Mouse (Mus musculus): ENCODE measurements around the gene Ttc12. TPM values are rescaled to one million over a fixed set of nuclear protein-coding genes. Genes with fewer than 3 reads are reported as not detected.

Ttc12 gene
- polyA plus RNA-seq, 1 experiment from 2014 or later, result 2.2 TPM

DNA sequence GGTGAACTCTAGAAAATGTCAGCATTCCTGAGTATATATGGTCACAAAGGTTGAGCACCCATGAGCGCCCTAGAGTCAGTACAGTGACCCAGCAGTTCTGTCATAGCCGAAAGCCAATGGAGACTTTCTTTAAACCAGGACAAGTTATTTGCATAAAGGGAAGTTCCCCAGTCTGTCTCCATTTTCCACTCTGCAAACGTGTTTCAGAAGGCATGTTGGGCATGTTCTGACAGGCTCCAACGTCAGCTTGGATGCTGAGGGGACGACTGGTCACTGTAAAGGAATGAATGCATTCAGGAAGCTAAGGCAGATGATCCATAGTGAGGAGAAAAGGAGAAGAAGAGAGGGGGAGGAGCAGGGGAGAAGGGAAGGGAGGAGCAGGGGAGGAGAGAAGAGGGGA lies 58.5 kb downstream of the Ttc12 start:
- H3K4me3 ChIP-seq, result no peak overlapping the region
- H3K27ac ChIP-seq, result no peak overlapping the region
- H3K36me3 ChIP-seq, result no peaks in the 10 kb centered on the region
- no peak for ATAC-seq (ENCODE audit: low FRiP score, low read depth)
- WGBS, result 82% methylated on average over 5 of the region's 5 CpGs
- H3K4me1 ChIP-seq, result 0 out of 2 replicates have a peak, but pooled peaks cover 2% of the 10 kb centered on the region
- H3K9me3 ChIP-seq, result no peaks in the 10 kb centered on the region
- H3K4me2 ChIP-seq (replicated peaks), result no peak overlapping the region
- no peaks in the 10 kb centered on the region for H3K27me3 ChIP-seq (replicated peaks)
- H3K9ac ChIP-seq, result no peak overlapping the region

DNA sequence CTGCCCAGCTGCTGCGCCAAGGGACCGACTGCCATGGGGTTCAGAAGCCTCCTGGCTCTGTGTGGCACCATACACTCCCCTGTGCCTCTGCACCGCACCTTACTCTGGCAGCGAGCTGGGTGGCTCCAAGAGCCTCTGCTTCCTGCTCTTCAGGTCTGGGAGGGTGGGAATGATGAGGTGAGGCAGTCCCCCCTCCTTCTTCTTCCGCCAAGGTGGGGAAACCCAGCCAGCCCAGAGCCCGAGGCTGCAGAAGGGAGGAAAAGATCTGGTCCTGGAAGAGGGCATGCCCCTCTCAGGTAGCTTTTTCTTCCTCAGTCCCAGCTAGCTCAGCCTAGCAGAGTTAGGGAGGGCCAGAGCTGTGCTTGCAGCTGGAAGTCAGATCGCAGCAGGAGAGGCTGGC lies 59.1 kb downstream of the Ttc12 start, which contains the start of gene Ankk1:
Gene Ankk1, minus strand, starts transcription at position 101 of the 400 bp plus-strand sequence.
- H3K9me3 ChIP-seq, result no peaks in the 10 kb centered on the region
- no peak for ATAC-seq (ENCODE audit: low FRiP score, low read depth)
- no peak within 1 kb of the TSS for H3K27ac ChIP-seq
- WGBS, result 85% methylated on average over 7 of the region's 7 CpGs
- H3K4me3 ChIP-seq, result no peak within 1 kb of the TSS
- no peak within 1 kb of the TSS for H3K9ac ChIP-seq
- no peaks in the 10 kb centered on the region for H3K36me3 ChIP-seq
- no peaks in the 10 kb centered on the region for H3K27me3 ChIP-seq (replicated peaks)
- no peak within 1 kb of the TSS for H3K4me2 ChIP-seq (replicated peaks)
- H3K4me1 ChIP-seq, result 0 out of 2 replicates have a peak, but pooled peaks cover 2% of the 10 kb centered on the region

DNA sequence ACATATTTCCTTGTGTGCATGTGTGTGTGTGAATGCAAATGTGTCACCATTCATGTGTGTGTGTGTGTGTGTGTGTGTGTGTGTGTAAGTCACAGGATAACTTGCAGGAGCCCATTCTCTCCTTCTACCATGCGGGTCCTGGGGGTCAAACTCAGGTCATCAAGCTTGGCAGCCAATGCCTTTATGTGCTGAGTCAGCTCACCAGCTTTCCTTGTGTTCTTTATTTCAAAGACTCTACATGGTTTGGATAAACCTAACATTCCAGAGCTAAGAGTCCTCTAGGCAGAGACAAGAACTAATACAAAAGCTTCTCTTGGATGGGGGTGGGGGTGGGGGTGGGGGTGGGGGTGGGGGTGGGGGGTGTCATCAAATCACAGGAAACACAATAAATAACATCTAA lies 60.4 kb downstream of the Ttc12 start:
- no peak overlapping the region for H3K27ac ChIP-seq
- H3K4me2 ChIP-seq (replicated peaks), result no peak overlapping the region
- no peak overlapping the region for H3K9ac ChIP-seq
- WGBS, result 24% methylated on average over 1 of the region's 1 CpGs
- H3K4me3 ChIP-seq, result no peak overlapping the region
- ATAC-seq (ENCODE audit: low FRiP score, low read depth), result no peak
- 0 out of 2 replicates have a peak, but pooled peaks cover 2% of the 10 kb centered on the region for H3K4me1 ChIP-seq
- H3K36me3 ChIP-seq, result no peaks in the 10 kb centered on the region
- H3K9me3 ChIP-seq, result no peaks in the 10 kb centered on the region
- H3K27me3 ChIP-seq (replicated peaks), result no peaks in the 10 kb centered on the region

DNA sequence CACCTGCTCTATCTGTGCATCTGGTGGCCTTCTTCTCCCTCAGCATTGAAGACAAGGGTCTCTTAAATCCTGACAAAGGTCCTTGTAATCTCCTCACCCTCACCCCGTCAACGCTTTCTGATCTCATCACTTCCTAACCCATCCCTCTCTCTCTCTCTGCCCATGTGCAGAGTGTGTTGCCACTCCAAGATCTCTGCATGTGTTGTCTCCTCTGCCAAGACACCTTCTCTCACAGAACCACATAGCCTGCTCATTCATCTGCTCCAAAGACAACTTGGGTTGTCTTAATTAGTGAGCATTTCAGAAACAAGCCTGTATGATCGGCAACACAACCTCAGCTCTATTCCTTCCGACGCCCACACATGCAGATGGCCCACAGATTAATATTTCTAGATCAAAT lies 62.2 kb downstream of the Ttc12 start:
- no peak for ATAC-seq (ENCODE audit: low FRiP score, low read depth)
- H3K4me2 ChIP-seq (replicated peaks), result no peak overlapping the region
- no peak overlapping the region for H3K27ac ChIP-seq
- H3K9me3 ChIP-seq, result no peaks in the 10 kb centered on the region
- H3K36me3 ChIP-seq, result no peaks in the 10 kb centered on the region
- 93% methylated on average over 5 of the region's 5 CpGs for WGBS
- H3K27me3 ChIP-seq (replicated peaks), result no peaks in the 10 kb centered on the region
- H3K4me1 ChIP-seq, result 0 out of 2 replicates have a peak, but pooled peaks cover 2% of the 10 kb centered on the region
- H3K4me3 ChIP-seq, result no peak overlapping the region
- H3K9ac ChIP-seq, result no peak overlapping the region

DNA sequence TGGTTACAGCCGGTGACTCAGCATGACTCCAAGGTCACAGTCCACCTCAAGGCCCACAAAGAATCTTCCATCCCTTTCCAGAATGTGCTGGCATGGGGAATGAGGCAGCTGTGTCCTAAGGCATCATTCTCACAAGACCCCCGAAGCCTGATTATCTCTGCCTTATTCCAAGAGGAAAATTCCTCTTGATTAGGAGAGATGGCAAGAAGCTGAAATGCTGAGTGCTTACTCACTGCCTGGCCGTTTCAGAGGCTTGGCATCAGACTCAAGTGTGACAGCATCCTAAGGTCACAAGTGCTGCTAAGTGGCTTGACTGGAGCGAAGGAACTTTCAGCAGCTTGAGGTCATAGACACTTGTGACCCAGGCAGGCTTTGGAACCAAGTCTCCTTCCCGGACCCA lies 75.4 kb downstream of the Ttc12 start:
- ATAC-seq (ENCODE audit: low FRiP score, low read depth), result no peak
- WGBS, result 86% methylated on average over 5 of the region's 5 CpGs
- H3K27me3 ChIP-seq (replicated peaks), result no peaks in the 10 kb centered on the region; the same call in 1 of the 2 replicates
- no peak overlapping the region for H3K4me3 ChIP-seq
- no peaks in the 10 kb centered on the region for H3K9me3 ChIP-seq
- H3K4me2 ChIP-seq (replicated peaks), result no peak overlapping the region
- no peak overlapping the region for H3K9ac ChIP-seq
- H3K4me1 ChIP-seq, result no peaks in the 10 kb centered on the region
- no peak overlapping the region for H3K27ac ChIP-seq
- H3K36me3 ChIP-seq, result no peaks in the 10 kb centered on the region

DNA sequence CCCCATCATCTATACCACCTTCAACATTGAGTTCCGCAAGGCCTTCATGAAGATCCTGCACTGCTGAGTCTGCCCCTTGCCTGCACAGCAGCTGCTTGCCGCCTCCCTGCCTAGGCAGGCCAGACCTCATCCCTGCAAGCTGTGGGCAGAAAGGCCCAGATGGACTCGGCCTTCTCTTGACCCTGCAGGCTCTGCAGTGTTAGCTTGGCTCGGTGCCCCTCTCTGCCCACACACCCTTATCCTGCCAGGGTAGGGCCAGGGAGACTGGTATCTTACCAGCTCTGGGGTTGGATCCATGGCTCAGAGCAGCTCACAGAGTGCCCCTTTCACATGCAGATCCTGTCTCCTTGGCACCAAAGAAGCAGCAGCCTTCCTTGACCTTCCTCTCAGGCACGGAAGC lies 79.0 kb downstream of the Ttc12 start:
- Histone ChIP-seq H3K4me2 (replicated peaks) (no peak overlapping the region), H3K36me3 (no peaks in the 10 kb centered on the region), H3K27ac (no peak overlapping the region), H3K4me1 (no peaks in the 10 kb centered on the region), H3K27me3 (replicated peaks) (no peaks in the 10 kb centered on the region; the same call in 1 of the 2 replicates), H3K9me3 (no peaks in the 10 kb centered on the region), H3K4me3 (no peak overlapping the region), H3K9ac (no peak overlapping the region)
- ATAC-seq (ENCODE audit: low FRiP score, low read depth), result no peak
- WGBS, result 92% methylated on average over 5 of the region's 5 CpGs

DNA sequence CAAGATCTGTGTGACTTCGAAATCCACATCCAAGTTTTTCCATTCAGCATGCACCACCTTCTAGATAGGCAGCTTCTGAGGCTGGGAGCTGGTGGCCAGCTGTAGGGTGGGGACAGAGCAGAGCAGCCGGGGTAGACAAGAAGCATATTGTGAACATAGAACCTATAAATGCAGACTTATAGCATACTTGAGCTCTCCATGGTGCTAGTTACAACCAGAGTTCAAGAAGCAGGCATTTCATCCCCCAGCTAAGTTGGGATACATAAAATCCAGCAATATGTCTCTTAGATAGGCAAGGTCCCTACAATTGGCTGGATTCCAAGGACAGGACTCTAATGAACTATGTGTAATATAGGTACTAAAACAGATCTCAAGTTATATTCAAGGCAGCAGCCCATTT lies 82.3 kb downstream of the Ttc12 start:
- no peak overlapping the region for H3K27ac ChIP-seq
- no peak overlapping the region for H3K4me2 ChIP-seq (replicated peaks)
- no peak overlapping the region for H3K4me3 ChIP-seq
- no peaks in the 10 kb centered on the region for H3K36me3 ChIP-seq
- no peak for ATAC-seq (ENCODE audit: low FRiP score, low read depth)
- WGBS, result 65% methylated on average over 2 of the region's 2 CpGs
- no peaks in the 10 kb centered on the region for H3K4me1 ChIP-seq
- no peak overlapping the region for H3K9ac ChIP-seq
- no peaks in the 10 kb centered on the region for H3K9me3 ChIP-seq
- H3K27me3 ChIP-seq (replicated peaks), result no peaks in the 10 kb centered on the region; the same call in 1 of the 2 replicates

DNA sequence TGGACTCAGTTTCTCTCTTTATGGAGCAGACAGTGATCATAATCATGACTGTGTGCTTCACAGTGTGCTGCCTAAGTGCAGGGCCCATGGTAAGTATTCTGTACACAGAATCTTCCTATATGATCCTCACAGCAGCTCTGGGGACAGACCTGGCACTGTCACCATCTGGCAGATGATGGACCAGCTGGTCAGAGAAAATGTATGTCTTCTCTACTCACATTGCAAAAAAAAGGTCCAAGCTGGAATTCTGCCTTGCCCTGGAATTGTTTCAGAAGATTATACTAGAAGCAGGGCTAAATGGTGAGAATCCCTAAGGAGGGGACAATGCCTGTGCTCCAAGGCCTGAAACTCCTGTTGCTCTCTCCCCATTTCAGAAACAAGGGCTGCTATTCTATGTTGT lies 90.0 kb downstream of the Ttc12 start:
- no peak for ATAC-seq (ENCODE audit: low FRiP score, low read depth)
- Histone ChIP-seq H3K4me2 (replicated peaks) (no peak overlapping the region), H3K4me3 (no peak overlapping the region)

DNA sequence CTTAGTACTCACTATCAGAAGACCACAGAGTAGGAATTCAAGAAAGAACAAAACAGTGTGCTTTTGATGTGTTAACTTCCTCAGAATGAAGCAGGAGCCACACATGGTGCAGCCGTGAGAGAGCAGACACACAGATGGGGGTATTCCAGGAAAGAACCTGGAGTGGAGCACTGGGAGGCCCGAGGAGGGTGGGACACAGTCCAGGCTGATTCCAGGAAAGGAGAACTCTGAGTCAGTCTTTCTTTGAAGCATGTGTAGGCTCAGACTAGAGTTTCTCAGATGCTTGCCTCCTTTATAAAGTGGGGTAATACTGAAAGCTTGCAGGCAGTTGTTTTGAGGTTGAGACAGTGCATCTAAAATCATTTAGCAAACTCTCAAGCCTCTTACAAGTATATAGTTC lies 93.8 kb downstream of the Ttc12 start:
- H3K9me3 ChIP-seq, result no peaks in the 10 kb centered on the region
- 61% methylated on average over 2 of the region's 2 CpGs for WGBS

More for the DNA sequence above, 90.0 kb downstream of the Ttc12 start:
- no peaks in the 10 kb centered on the region for H3K4me1 ChIP-seq
- no peak overlapping the region for H3K27ac ChIP-seq
- no peaks in the 10 kb centered on the region for H3K36me3 ChIP-seq
- no peak overlapping the region for H3K9ac ChIP-seq
- no peaks in the 10 kb centered on the region for H3K27me3 ChIP-seq (replicated peaks)
- H3K9me3 ChIP-seq, result no peaks in the 10 kb centered on the region

More for the DNA sequence above, 93.8 kb downstream of the Ttc12 start:
- no peaks in the 10 kb centered on the region for H3K27me3 ChIP-seq (replicated peaks)
- no peaks in the 10 kb centered on the region for H3K36me3 ChIP-seq
- no peak overlapping the region for H3K9ac ChIP-seq
- H3K27ac ChIP-seq, result no peak overlapping the region
- no peak overlapping the region for H3K4me2 ChIP-seq (replicated peaks)
- H3K4me1 ChIP-seq, result no peaks in the 10 kb centered on the region
- H3K4me3 ChIP-seq, result no peak overlapping the region
- ATAC-seq (ENCODE audit: low FRiP score, low read depth), result no peak

Other genes with a start within 250 kb of the Ttc12 start
- gene Gm4894, start 235.7 kb downstream of the Ttc12 start, polyA plus RNA-seq (2016; fragmentation: Nextera tagmentation; extraction: Ambion mirVana), result not detected in 2 replicates
- gene Drd2, start 145.6 kb downstream of the Ttc12 start, polyA plus RNA-seq (2016; fragmentation: Nextera tagmentation; extraction: Ambion mirVana), result 1.1 and 1.7 TPM in 2 replicates
- gene Ankk1, start 59.2 kb downstream of the Ttc12 start, polyA plus RNA-seq (2016; fragmentation: Nextera tagmentation; extraction: Ambion mirVana), result not detected in 2 replicates

All from neural tube, embryonic 12.5 days (tissue).